Mouse (Mus musculus) stomach, embryonic 15.5 days (tissue): ENCODE results near the gene Glul. TPM values are rescaled to one million over a fixed set of nuclear protein-coding genes. Genes with fewer than 3 reads are reported as not detected.
"Not testable (repeated sequence)": the region's sequence is repeated elsewhere in the genome, so short reads cannot be mapped to it uniquely, and the experiment has no call there.

ENCODE experiments used
- ATAC-seq: fragments of 200-750 bp; cut with Nextera tagmentation; 2 replicates; pipeline ENCODE4 v1.8.0; 2017; ENCODE audit warnings: low read depth, moderate number of reproducible peaks, moderate TSS enrichment; ENCODE audit not compliant: insufficient read depth, low FRiP score
- H3K27ac ChIP-seq: fragments of 300-500 bp; sonication (generic); 2 replicates; pipeline ENCODE4 v1.5.1; 2015; ENCODE audit warnings: mild to moderate bottlenecking, inconsistent platforms
- H3K27me3 ChIP-seq: fragments of 300-500 bp; sonication (generic); replicated peaks from 2 replicates; pipeline ENCODE4 v1.6.1; 2015; ENCODE audit warnings: inconsistent platforms
- H3K36me3 ChIP-seq: fragments of 300-500 bp; sonication (generic); 2 replicates; pipeline ENCODE4 v1.6.1; 2015; ENCODE audit warnings: inconsistent platforms
- H3K4me1 ChIP-seq: fragments of 300-500 bp; sonication (generic); 2 replicates; pipeline ENCODE4 v1.6.1; 2015; ENCODE audit warnings: inconsistent platforms
- H3K4me2 ChIP-seq: fragments of 300-500 bp; sonication (generic); 2 replicates; pipeline ENCODE4 v1.6.1; 2015; ENCODE audit warnings: mild to moderate bottlenecking, inconsistent platforms
- H3K4me3 ChIP-seq: fragments of 300-500 bp; sonication (generic); replicated peaks from 2 replicates; pipeline ENCODE4 v1.5.1; 2015; ENCODE audit warnings: inconsistent platforms
- H3K9ac ChIP-seq: fragments of 300-500 bp; sonication (generic); 2 replicates; pipeline ENCODE4 v1.6.1; 2015; ENCODE audit warnings: inconsistent platforms
- H3K9me3 ChIP-seq: fragments of 300-500 bp; sonication (generic); 2 replicates; pipeline ENCODE4 v1.6.1; 2016; ENCODE audit warnings: inconsistent platforms
- WGBS: fragments of 180-500 bp; shearing (Covaris S2); methylation state at CpG from one replicate; pipeline ENCODE4 v1.1.7; 2015; 5-methylcytosine and 5-hydroxymethylcytosine counted together
- polyA plus RNA-seq: library from polyadenylated mRNA; unstranded; fragments of >200 nt; fragmentation: Nextera tagmentation; extraction: Ambion mirVana; gene quantifications from 2 replicates; pipeline ENCODE4 v1.2.1, GENCODE M21; 2015

The Glul gene
- polyA plus RNA-seq: 122 and 124 TPM in 2 replicates

DNA sequence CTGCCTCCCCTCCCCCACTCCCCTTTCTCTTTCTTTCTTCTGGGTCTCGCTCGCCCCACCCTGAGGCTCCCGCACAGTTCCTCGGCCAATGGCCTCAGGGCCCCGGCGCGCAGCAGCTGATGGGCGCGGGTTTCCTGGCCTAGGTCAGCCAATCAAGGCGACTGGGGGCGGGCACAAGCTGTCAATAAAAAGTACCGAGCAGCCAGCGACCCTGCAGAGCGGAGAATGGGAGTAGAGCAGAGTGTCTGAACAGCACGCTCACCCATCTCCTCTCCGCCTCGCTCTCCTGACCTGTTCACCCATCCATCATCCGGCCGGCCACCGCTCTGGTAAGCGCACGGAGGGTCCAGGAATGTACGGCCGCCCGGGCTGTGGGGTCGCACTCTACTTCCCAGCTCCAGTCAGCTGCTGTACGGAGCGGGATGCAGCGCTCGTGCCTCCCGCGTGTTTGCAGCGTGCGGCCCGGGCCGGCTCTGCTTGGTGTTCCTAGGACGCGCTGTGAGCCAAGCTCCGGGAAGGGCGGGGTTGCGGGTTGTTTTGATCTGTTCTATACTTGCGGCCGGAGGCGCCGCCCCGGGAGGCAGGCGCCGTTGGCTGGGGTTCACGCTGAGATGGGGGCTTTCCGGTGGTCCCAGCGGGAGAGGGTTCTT lies at the start of gene Glul, which contains the start of gene Teddm2:
TSS of gene Glul (plus strand) at position 214 of the 650 bp plus-strand sequence.
TSS of gene Teddm2 (minus strand) at position 498 of the 650 bp plus-strand sequence.
- peak within 1 kb of the TSS; percentile 89 for H3K4me3 ChIP-seq
- WGBS: under 1% methylated on average over 51 of the region's 51 CpGs
- peak within 1 kb of the TSS; percentile 78 for H3K4me2 ChIP-seq
- H3K9me3 ChIP-seq: no peaks in the 10 kb centered on the region
- H3K4me1 ChIP-seq: peaks cover 14% of the 10 kb centered on the region
- ATAC-seq: peak; percentile 96
- no peaks in the 10 kb centered on the region for H3K27me3 ChIP-seq
- peaks cover 9% of the 10 kb centered on the region; the same call in 1 of the 2 replicates for H3K36me3 ChIP-seq
- peak within 1 kb of the TSS; percentile 98 for H3K27ac ChIP-seq
- peak within 1 kb of the TSS; percentile 89 for H3K9ac ChIP-seq

DNA sequence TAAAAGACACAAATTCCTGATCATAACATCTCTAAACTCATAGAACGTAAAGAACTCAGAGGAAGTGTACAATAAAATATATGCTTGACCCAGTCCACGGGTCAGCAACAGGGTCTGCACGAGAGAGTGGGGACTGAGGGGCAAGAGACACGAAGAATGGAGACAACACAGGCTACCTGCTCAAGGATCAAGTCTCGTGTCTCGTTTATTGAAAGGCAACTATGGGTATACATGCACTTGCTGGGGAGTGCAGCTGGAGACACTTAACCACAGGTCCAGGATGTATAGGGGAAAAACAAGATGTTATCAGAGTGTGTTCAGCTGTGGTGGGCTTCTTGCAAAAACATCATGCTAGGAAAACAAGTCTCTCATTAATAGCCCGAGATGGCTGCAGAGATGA lies 47.0 kb upstream of the Glul start:
- H3K27ac ChIP-seq, H3K4me2 ChIP-seq, H3K4me3 ChIP-seq, H3K9me3 ChIP-seq, H3K9ac ChIP-seq, H3K4me1 ChIP-seq, ATAC-seq, H3K36me3 ChIP-seq, H3K27me3 ChIP-seq: not testable (repeated sequence)
- 61% methylated on average over 7 of the region's 7 CpGs for WGBS

DNA sequence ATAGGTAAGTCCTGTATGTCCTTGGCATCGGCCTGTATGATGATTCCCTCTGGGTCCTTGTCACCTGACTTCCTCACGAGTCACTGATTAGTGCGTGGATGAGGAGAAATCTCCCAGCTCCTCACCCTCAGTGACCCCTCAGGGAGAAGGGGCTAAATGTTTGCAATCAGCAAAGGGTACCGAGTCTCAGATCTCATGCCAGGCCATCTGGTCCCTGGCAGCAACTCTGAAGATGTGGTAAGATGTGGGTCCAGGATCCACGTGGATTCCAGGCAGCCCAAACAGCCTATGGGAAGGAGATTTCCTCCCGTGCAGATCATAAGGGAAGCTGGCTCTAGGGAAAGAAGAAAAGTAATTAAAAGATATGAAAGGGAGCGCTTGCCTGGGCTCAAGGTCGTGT lies 43.8 kb upstream of the Glul start:
- no peak overlapping the region for H3K27ac ChIP-seq
- no peak overlapping the region for H3K4me2 ChIP-seq
- H3K4me1 ChIP-seq: no peaks in the 10 kb centered on the region
- H3K36me3 ChIP-seq: no peaks in the 10 kb centered on the region
- H3K4me3 ChIP-seq: no peak overlapping the region
- H3K27me3 ChIP-seq: no peaks in the 10 kb centered on the region
- WGBS: 71% methylated on average over 8 of the region's 8 CpGs
- ATAC-seq: no peak
- H3K9ac ChIP-seq: no peak overlapping the region
- no peaks in the 10 kb centered on the region for H3K9me3 ChIP-seq

DNA sequence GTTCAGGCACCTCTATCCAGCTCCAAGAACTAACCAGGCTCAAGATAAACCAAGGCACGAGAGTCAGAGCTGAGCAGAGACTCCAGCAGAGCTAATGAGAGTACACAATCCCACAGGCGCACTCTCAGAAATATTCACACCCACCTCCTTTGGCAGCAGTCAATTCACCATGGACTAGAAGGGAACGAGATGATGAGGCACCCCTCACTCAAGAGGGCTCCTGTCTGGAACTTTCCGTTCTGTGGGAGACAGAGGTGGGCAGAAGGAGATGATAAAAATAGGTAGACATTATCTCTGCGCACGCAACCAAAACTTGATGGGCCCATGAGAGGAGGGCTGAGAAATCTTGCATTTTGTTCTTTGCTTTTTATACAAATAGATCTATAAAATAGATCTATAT lies 25.7 kb upstream of the Glul start, which contains the start of gene Teddm1b:
TSS of gene Teddm1b (plus strand) at position 301 of the 400 bp plus-strand sequence.
- Histone ChIP-seq H3K27me3 (no peaks in the 10 kb centered on the region), H3K27ac (no peak within 1 kb of the TSS), H3K4me3 (no peak within 1 kb of the TSS), H3K4me1 (no peaks in the 10 kb centered on the region), H3K4me2 (no peak within 1 kb of the TSS), H3K36me3 (no peaks in the 10 kb centered on the region), H3K9ac (no peak within 1 kb of the TSS), H3K9me3 (no peaks in the 10 kb centered on the region)
- WGBS: 84% methylated on average over 6 of the region's 6 CpGs
- no peak for ATAC-seq

DNA sequence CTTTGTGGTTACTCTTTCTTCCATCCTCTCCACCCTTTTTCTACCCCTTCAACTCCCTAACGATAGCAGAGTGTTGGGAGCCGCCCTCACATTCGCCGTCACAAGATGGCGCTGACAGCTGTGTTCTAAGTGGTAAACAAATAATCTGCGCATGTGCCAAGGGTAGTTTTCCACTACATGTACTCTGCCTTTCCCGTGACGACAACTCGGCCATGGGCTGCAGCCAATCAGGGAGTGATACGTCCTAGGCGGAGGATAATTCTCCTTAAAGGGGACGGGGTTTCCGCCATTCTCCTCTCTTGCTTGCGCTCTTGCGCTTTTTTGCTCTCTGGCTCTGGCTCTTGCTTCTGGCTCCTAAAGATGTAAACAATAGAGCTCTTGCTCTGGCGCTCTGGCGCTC lies 19.4 kb upstream of the Glul start:
- WGBS: 95% methylated on average over 17 of the region's 17 CpGs
- ATAC-seq, H3K36me3 ChIP-seq, H3K4me1 ChIP-seq, H3K9ac ChIP-seq, H3K27me3 ChIP-seq, H3K4me2 ChIP-seq, H3K27ac ChIP-seq, H3K4me3 ChIP-seq, H3K9me3 ChIP-seq: not testable (repeated sequence)

DNA sequence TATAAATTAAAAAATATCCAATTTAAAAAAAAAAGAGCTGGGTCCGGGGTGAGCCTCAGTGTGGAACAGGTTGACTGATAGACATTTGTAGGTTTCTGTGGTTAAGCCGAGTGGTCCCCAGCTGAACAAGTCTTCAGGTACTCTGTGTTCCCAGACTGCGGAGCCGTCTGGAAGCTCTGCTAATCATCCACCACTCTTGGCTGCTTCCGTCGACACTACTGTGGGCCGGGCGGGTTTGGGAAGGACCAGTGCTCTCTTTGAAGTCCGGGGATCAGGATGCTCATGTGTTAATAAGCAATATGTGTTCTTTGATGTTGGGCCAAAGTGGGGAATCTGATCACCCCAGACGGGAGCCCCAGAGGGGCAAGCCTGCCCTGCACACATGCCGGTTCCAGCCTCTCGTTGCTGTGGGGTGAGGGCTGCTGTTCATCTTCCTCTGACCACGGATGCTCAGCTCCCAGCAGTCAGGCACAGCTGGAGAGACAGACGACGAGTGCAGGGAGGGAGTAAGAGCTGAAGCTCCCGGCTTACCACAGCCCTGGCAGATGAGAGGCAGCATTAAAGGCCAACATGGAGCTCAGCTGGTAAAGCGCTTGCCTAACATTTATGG lies 13.6 kb upstream of the Glul start:
- ATAC-seq: no peak
- Histone ChIP-seq H3K4me2 (no peak overlapping the region), H3K27ac (no peak overlapping the region), H3K27me3 (no peaks in the 10 kb centered on the region), H3K4me1 (no peaks in the 10 kb centered on the region), H3K4me3 (no peak overlapping the region), H3K9ac (no peak overlapping the region), H3K36me3 (no peaks in the 10 kb centered on the region), H3K9me3 (no peaks in the 10 kb centered on the region)
- WGBS: 37% methylated on average over 17 of the region's 17 CpGs

DNA sequence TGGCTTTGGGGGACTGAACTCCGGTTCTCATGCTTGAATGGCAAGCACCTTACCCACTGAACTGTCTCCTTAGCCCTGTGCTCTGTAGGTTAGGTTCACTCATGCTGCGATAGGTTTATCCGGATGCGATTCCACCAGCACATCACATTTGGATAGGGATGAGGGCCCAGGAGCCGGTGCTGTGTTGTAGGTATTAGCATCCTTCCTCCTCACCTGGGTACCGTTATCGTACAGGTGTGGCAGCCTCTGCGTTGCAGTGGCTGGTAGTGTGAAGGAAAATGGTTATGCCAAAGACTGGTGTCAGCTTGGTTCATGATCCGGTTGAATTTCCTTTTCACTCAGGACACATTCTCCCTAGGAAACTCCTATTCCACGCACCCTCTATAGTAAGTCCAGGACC lies 9.6 kb upstream of the Glul start:
- 91% methylated on average over 10 of the region's 10 CpGs for WGBS

DNA sequence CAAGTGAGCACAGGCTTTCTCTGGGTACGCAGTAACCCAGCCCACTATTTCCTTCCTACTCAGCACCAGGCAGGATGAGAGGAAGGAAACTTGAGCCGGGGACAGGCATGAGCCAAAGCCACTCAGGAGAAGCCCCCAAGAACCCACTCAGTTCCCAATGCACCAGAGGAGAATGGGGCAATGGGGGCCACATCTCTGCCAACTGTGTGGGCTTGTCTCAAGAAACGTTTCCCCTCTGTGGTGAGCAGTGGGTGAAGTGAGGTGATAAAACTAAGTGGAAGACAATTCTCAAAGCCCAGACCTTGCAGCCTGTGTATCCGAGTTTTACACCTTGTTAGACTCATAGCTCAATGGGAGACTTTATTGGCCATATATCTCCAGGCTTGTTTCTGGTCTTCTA lies 8.3 kb upstream of the Glul start, which contains the start of gene Teddm1a:
TSS of gene Teddm1a (plus strand) at position 301 of the 400 bp plus-strand sequence.
- Histone ChIP-seq H3K27me3 (no peaks in the 10 kb centered on the region), H3K9ac (no peak within 1 kb of the TSS), H3K4me1 (peaks cover 7% of the 10 kb centered on the region; the same call in 1 of the 2 replicates), H3K4me2 (no peak within 1 kb of the TSS), H3K27ac (no peak within 1 kb of the TSS), H3K9me3 (no peaks in the 10 kb centered on the region), H3K36me3 (no peaks in the 10 kb centered on the region), H3K4me3 (no peak within 1 kb of the TSS)
- 54% methylated on average over 4 of the region's 4 CpGs for WGBS
- ATAC-seq: no peak

More for the DNA sequence above, 9.6 kb upstream of the Glul start:
- H3K9me3 ChIP-seq: no peaks in the 10 kb centered on the region
- no peaks in the 10 kb centered on the region for H3K36me3 ChIP-seq
- no peak overlapping the region for H3K27ac ChIP-seq
- no peak overlapping the region for H3K4me2 ChIP-seq
- H3K4me1 ChIP-seq: peaks cover 7% of the 10 kb centered on the region; the same call in 1 of the 2 replicates
- no peak overlapping the region for H3K9ac ChIP-seq
- no peak for ATAC-seq
- H3K27me3 ChIP-seq: no peaks in the 10 kb centered on the region
- H3K4me3 ChIP-seq: no peak overlapping the region

DNA sequence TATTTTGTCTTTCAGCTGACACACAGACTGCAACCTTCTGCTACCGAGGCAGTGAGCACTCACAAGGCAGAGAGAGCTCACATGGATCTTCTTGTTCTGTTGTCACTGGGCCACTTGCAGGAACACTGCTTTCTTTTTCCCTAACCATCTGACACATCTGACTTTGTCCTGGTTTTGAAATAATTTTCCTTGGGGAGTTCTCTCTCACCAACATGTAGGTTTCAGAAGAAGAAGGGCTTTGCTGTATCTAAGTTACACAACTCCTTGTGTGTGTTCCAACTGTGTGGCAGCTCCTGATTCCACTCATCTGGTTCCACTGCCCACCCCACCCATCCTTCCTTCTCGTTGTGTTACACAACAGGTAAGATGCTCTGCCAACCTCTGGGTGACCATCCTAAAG lies 6.0 kb upstream of the Glul start:
- no peak for ATAC-seq
- Histone ChIP-seq H3K4me1 (peaks cover 7% of the 10 kb centered on the region; the same call in 1 of the 2 replicates), H3K27me3 (no peaks in the 10 kb centered on the region), H3K9ac (no peak overlapping the region), H3K4me3 (no peak overlapping the region), H3K27ac (no peak overlapping the region), H3K9me3 (no peaks in the 10 kb centered on the region), H3K36me3 (no peaks in the 10 kb centered on the region), H3K4me2 (no peak overlapping the region)
- WGBS: 68% methylated on average over 2 of the region's 2 CpGs

DNA sequence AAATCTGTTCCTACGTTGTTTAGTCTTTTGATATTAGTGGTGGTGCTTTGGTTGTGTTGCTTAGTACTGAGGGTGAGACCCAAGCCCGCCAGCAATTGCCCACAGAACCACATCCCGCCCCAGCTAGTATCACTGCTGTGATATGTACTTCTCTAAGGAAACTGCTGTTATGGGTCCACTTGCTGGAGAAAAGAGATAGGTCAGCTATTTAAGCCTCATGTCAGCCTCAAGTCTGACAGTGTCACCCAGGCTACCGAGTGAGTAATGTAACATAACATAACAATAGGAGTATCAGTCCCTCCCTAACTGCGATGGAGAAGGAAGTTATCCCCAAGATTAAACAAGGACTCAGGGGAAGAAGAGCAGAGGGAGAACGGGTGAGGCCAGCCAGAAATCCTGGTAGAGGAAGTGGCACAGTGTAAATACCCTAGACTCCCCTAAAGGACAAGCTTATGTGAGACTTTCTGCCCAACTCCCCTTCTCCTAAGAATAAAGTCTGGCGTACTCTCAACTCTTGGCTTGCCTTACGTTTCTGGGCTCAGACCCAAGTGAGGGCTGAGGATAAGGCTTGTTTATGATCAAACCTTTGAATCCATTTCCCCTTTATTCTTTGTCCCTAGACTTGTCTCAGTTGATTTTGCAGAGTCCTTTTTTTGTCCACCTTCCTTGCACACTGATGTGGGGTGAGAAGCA lies 5.4 kb upstream of the Glul start:
- no peaks in the 10 kb centered on the region for H3K36me3 ChIP-seq
- H3K27ac ChIP-seq: no peak overlapping the region
- H3K27me3 ChIP-seq: no peaks in the 10 kb centered on the region
- H3K4me3 ChIP-seq: no peak overlapping the region
- peaks cover 10% of the 10 kb centered on the region for H3K4me1 ChIP-seq
- H3K9ac ChIP-seq: no peak overlapping the region
- WGBS: 50% methylated on average over 8 of the region's 8 CpGs
- no peaks in the 10 kb centered on the region for H3K9me3 ChIP-seq
- ATAC-seq: no peak
- no peak overlapping the region for H3K4me2 ChIP-seq

DNA sequence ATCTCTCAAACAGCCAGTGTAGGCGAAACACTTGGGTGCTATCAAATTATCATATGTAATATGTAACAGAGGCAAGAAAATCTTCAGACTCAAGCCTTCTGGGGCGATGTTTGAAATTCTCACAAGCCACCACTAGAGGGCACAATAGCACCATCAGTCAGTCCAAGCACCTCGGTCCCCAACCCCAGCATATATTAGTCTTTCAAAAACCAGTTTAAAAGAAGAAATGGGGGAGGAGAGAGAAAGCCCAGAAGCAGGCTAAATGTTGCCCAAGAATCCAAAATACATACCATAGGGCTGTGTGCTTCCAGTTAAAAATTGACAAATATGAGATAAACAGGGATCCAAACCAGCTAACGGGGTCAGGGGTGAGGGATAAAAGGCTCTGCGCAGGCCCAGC lies 4.8 kb upstream of the Glul start:
- Histone ChIP-seq H3K9me3 (no peaks in the 10 kb centered on the region), H3K27me3 (no peaks in the 10 kb centered on the region), H3K4me2 (no peak overlapping the region), H3K36me3 (no peaks in the 10 kb centered on the region), H3K27ac (no peak overlapping the region), H3K4me3 (no peak overlapping the region), H3K4me1 (peaks cover 10% of the 10 kb centered on the region), H3K9ac (no peak overlapping the region)
- 33% methylated on average over 5 of the region's 5 CpGs for WGBS
- ATAC-seq: no peak

DNA sequence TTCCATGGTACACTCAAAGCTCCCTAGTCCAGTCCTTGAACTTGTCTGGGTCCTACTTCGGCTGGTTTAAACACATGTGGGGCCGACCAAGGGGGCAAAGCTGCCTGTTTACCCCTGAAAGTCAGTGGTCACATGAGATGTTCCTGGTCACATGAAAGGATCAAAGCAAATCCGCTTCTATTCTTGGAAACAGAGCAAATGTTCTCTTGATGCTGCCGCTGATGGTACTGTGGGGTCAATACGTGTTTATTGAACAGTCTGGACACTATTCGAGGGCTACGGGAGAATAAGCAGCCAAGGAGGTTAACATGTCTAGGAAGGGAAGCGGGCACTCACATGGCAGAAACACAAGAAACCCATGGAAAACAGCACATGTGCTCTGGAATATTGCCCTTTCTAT lies 2.5 kb upstream of the Glul start:
- H3K4me1 ChIP-seq: peaks cover 21% of the 10 kb centered on the region
- WGBS: 82% methylated on average over 8 of the region's 8 CpGs
- no peaks in the 10 kb centered on the region for H3K36me3 ChIP-seq
- no peak overlapping the region for H3K4me3 ChIP-seq
- H3K27me3 ChIP-seq: no peaks in the 10 kb centered on the region
- H3K27ac ChIP-seq: no peak overlapping the region
- H3K4me2 ChIP-seq: no peak overlapping the region
- H3K9ac ChIP-seq: no peak overlapping the region
- H3K9me3 ChIP-seq: no peaks in the 10 kb centered on the region
- no peak for ATAC-seq
